Mouse (Mus musculus): ENCODE measurements around the gene Tnfaip8l2.

Tnfaip8l2 gene

GRCm38 (mm10) chr3:95141952-95142616 is at the start of gene Tnfaip8l2:
TSS of gene Tnfaip8l2 (minus strand) at chr3:95142360.
- 79% methylated on average over 10 of the region's 10 CpGs for WGBS

DNA sequence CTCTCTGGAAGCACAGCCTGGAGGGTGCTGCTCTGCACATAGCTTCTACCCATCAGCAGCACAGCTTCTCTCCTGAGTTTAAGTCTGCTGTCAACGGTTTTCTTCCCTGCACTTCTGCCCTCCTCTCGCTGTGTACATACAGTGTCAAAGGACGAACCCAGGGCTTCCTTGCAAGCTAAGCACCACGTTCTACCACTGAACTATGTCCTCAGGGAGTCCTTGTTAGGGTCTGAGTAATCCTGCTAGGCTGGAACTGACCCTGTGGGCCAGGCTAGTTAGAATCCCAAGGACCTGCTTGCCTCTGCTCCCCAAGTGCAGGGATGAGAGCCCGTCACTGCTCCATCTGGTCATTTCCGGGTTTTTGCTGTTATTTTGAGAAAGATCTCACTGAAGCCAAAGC is 44.7 kb upstream of the Tnfaip8l2 start:
- 88% methylated on average over 6 of the region's 6 CpGs for WGBS

DNA sequence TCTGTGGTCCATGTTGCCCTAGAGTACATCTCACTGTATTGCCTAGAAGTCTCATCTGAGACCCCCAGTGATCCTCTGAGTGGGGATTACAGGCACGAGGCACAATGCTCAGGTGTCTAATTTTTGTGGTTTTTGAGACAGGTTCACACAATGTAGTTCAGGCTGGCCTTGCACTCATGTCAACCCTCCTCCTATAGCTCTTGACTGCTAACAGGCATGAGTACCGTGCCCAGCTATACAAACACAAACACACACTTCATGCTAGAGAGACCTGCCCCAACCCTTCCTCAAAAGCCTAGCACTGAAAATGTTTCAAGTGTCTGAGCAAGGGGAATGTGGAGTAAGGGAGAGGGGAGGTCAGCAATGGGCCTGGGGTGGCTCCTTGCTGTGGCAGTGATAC is 43.9 kb upstream of the Tnfaip8l2 start:
- WGBS: 94% methylated on average over 2 of the region's 2 CpGs

DNA sequence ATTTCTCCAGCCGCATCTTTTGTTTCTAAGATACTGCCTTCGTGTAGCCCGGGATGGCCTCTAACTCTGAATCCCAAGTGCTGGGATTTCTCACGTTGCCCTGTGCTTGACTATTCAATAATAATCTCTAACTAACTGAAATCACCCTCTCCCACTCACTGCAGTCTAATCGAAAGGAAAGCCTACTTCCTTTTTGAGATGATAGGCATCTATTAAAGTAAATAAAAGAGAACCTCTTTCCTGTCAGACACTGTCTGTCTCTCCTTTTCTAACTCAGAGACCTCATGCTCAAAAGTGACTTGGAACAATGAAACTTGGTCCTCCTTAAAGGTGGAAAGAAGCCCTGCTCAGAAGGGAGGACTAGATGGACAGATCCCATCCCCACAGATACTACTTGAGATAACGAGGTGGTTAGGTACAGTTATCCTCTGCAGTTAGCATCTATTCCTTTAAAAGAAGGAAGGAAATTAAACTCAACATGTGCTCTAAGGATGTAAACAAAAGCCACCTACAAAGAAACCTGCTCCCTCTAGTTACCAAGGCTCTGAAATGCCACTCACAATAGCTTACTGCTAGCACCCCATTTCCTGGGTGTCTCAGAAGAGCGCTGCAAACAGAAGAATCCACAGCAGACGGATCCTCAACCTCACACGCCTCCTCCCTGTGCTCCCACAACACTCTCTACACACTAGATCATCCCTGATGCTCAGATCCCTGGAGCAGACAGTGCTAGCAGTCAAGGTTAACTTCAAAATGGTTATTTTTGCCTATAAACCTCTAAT is 42.8 kb upstream of the Tnfaip8l2 start:
- WGBS: 68% methylated on average over 9 of the region's 9 CpGs

DNA sequence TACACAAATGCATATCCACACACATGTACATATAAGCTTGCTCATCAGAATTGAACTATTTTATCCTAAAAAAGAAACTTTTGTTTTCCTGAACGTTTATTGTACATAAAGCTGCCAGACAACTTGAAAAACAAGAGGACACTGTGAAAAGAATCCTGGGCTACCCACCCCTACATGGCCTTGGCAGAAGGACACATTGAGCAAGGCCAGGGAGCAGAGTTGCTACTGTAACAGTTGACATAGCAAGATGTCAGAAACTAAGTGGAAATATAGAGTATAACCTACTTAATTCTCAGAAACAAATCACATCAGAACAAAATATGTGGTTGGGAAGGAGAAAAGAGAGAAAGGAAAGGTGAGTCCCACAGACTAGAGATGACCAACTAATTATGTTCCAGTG is 39.7 kb upstream of the Tnfaip8l2 start:
- 43% methylated on average over 1 of the region's 1 CpGs for WGBS

DNA sequence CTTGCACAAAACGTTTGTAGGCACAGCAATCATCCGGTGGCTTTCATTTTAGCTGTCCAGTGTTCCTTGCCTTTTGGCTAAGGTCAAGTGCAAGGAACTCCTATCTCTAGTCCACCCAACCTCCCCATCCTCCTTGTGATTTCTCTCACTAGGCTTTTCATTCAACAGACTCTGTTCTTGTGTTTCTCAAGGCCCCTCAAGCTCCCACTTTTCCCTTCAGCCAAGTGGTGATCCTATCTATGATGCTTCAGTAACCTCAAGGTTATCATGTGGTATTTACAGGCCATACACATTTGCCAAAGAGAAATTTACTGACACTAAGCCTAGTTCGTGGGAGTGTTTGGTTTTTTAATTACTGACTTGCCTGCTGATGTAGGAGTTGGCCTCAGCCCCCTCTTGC is 37.7 kb upstream of the Tnfaip8l2 start:
- 64% methylated on average over 3 of the region's 3 CpGs for WGBS

- WGBS: 49% methylated on average over 5 of the region's 5 CpGs
These were observed 36.8 kb upstream of the Tnfaip8l2 start for GRCm38 (mm10) chr3:95178948-95179347.

GRCm38 (mm10) chr3:95177583-95177982 is 35.4 kb upstream of the Tnfaip8l2 start:
- WGBS: 85% methylated on average over 6 of the region's 6 CpGs

DNA sequence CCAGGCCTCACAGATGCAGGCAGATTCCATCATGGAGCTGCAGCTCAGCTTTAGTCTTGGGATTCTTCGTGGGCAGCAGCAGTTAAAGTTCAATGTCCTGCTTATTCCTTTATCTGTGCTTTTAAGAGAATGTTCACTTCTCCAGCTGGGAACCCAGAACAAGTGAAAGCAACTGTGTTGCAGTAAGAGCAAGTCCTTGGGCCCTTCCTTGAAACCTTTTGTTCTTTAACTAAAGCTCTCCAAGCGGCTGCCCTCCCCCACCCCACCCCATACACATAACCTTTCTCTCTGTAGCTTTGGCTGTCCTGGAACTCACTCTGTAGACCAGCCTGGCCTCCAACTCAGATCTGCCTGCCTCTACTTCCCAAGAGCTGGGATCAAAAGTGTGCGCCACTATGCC is 34.3 kb upstream of the Tnfaip8l2 start:
- WGBS: 77% methylated on average over 3 of the region's 3 CpGs

DNA sequence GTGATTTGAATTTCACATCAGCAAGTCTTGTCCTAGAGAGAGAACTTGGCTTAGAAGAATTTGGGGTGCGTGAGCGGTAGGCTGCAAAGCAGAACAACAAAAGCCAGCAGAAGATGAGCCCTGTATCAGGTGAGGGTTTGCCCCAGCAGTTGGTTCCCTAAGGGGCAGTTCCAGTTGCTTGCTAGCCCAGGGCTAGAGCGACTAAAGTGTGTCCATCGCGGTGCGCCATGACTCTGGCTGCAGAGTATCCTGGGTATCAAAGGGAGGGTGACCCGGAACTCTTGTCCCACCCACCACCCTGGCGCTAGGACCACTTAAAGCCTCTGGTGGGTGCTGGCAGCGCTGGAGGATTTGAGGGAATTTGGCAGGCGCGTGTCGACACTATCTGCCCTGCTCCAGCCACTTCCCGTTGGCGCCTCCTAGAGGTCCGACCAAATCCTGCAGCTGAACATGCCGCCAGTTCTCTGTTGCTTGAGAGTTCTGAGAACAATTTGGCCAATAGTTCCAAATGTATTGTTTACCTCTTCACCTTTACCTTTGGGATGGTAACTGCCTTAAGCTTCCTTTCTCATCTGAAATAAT is 31.9 kb upstream of the Tnfaip8l2 start:
- WGBS: 16% methylated on average over 16 of the region's 16 CpGs

- WGBS: 31% methylated on average over 58 of the region's 58 CpGs
These were observed 31.2 kb upstream of the Tnfaip8l2 start for GRCm38 (mm10) chr3:95173256-95173949.

DNA sequence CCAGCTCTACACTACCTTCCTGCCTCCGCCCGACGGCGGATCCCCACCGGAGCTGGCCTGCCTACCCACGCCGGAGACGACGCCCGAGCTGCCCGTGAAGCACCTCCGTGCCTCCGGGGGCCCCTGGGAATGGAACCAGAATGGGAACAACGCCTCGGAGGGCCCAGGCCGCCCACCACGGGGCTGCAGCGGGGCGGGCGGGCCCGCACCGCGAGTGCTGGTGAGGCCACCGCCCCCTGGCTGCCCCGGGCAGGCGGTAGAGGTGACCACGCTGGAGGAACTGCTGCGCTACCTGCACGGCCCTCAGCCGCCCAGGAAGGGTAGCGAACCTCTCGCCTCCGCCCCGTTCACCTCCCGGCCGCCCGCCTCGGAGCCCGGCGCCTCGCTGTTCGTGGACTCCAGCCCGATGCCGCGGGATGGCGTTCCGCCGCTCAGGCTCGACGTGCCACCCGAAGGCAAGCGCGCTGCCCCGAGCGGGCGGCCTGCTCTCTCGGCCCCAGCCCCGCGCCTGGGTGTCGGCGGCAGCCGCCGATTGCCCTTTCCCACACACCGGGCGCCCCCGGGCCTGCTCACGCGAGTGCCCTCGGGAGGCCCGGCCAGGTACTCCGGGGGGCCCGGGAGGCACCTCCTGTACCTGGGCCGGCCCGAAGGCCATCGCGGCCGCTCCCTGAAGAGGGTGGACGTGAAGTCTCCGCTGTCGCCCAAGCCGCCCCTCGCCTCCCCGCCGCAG is 30.5 kb upstream of the Tnfaip8l2 start:
- WGBS: 49% methylated on average over 84 of the region's 84 CpGs

GRCm38 (mm10) chr3:95171105-95171504 is 28.9 kb upstream of the Tnfaip8l2 start:
- 69% methylated on average over 6 of the region's 6 CpGs for WGBS

DNA sequence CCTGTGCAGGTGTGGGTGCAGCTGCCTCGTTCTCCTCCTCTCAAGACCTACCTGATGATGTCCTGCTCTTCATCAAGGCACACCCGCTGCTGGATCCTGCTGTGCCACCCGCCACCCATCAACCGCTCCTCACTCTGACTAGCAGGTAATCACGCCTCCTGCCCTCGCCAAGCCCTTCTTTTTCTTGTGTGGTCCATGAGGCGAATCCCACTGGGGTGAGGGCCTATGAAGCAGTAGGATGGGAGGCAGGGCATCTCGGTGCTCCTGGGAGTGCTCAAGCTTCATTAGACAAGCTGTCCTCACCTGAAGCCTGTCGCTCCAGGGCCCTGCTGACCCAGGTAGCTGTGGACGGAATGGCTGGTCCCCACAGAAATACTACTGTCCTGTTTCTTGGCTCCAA is 27.8 kb upstream of the Tnfaip8l2 start:
- 95% methylated on average over 10 of the region's 10 CpGs for WGBS

- WGBS: 75% methylated on average over 5 of the region's 5 CpGs
These were observed 22.7 kb upstream of the Tnfaip8l2 start for GRCm38 (mm10) chr3:95164840-95165239.

DNA sequence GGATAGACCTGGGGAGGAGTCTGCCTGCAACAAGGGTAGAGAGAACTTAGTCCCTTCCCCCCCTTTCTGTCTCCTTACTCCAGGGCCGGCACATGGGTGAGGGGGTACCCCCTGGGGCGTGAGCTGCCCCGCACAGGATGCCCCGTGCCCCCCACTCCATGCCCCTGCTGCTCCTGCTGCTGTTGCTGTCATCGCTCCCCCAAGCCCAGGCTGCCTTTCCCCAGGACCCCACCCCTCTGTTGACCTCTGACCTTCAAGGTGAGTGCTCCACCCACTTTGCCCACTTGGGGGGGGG is 22.0 kb upstream of the Tnfaip8l2 start:
- WGBS: 77% methylated on average over 5 of the region's 5 CpGs

- WGBS: 60% methylated on average over 11 of the region's 11 CpGs
These were observed 21.5 kb upstream of the Tnfaip8l2 start for GRCm38 (mm10) chr3:95163419-95164255.

DNA sequence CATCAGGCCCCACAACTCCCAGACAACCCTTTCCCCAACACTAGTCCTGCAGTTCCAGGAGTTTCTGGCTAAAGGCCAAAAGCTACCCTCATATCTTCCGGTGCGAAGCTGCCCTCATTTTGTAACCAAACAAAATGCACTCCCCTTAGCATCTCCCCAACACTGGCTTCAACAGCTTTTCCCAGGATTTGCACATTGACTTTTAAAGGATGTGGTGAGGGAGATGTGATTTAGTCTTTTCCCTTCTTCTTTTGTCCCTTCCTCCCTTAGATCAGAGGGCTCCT is 20.1 kb upstream of the Tnfaip8l2 start:
- WGBS: 33% methylated on average over 2 of the region's 2 CpGs

DNA sequence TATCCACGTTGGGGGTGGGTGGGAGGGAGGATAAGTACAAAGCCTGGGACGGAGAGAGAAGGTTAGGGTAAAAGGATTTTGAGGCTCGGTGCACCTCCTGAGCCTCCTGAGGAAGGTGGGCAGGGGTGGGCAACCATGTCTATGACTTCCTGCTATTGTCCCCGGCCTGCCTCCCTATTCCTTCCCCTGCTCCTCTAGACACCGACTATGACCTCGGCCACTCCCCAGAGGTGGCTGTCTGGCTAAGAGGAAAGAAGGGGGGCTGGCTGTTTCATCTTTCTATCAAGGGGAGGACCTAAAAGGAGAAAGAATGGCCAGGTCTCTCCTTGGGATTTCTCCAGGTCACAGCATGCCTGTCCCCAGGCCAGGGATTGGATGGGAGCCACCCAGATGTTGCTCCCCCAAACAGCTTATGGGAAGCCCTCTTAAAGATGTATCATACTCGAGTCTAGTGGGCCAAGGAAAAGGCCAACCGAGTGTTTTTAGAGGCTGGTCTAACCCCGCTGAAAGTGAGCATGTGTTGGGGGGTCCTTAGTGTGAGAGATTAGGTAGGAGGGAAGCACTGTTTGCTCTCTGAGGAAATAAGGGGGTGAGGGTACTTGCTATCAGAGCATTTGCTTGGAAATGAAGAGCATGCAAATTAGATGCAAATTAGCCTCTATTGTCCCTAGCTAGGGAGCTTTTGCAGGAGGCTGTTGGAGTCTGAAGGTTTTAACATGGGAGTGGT is 19.6 kb upstream of the Tnfaip8l2 start:
- WGBS: 18% methylated on average over 9 of the region's 9 CpGs

- WGBS: 3% methylated on average over 30 of the region's 30 CpGs
These were observed 18.9 kb upstream of the Tnfaip8l2 start for GRCm38 (mm10) chr3:95161041-95161551.

All from cerebral cortex, adult 2 months (tissue).